Mouse (Mus musculus) retina, postnatal 7 days (tissue): ENCODE measurements around the gene Itfg2.
"Not testable (repeated sequence)": the region's sequence is repeated elsewhere in the genome, so short reads cannot be mapped to it uniquely, and the experiment has no call there.

ENCODE experiments used
- DNase-seq: peaks from one replicate; pipeline ENCODE4 v3.0.0-alpha.2; 2012; ENCODE audit warnings: low read depth, low spot score

The Itfg2 gene

DNA sequence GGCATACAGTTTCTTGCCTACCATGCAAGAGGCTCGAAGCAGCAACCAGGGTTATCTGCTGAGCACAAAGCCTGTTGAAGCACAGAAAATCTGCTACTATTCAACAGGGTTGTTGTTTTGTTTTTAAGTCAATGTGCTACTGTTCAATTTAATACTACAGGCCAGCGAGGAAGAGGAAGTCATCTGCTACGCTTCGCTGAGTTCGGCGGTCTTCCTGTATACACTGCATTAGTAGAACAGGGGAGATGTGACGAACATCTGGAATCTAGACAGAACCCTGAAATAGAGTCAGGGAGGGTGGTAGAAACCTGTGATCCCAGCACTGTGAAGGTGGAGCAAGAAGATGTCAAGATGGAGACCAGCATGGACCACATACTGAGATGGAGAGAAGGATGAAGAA, 41.0 kb downstream of the Itfg2 start:
- no peak for DNase-seq

GRCm38 (mm10) chr6:128381254-128381653, 43.5 kb downstream of the Itfg2 start:
- DNase-seq = no peak

DNA sequence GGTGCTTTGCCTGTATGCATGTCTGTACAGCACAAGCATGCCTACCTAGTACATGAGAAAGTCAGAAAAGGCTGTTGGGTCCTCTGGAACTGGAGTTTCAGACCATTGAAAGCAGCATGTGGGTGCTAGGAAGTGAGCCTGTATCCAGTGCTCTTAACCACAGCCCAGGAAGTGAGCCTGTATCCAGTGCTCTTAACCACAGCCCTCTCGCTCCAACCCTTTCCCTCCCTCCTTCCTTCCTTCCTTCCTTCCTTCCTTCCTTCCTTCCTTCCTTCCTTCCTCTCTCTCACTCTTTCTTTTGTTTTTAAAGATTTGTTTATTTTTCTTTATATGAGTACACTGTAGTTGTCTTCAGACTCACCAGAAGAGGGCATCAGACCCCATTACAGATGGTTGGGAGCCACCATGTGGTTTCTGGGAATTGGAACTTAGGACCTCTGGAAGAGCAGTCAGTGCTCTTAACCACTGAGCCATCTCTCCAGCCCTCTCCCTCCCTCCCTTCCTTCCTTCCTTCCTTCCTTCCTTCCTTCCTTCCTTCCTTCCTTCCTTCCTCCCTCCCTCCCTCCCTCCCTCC, 44.0 kb downstream of the Itfg2 start:
- not testable (repeated sequence) for DNase-seq

GRCm38 (mm10) chr6:128379636-128380035, 45.1 kb downstream of the Itfg2 start:
- no peak for DNase-seq

DNA sequence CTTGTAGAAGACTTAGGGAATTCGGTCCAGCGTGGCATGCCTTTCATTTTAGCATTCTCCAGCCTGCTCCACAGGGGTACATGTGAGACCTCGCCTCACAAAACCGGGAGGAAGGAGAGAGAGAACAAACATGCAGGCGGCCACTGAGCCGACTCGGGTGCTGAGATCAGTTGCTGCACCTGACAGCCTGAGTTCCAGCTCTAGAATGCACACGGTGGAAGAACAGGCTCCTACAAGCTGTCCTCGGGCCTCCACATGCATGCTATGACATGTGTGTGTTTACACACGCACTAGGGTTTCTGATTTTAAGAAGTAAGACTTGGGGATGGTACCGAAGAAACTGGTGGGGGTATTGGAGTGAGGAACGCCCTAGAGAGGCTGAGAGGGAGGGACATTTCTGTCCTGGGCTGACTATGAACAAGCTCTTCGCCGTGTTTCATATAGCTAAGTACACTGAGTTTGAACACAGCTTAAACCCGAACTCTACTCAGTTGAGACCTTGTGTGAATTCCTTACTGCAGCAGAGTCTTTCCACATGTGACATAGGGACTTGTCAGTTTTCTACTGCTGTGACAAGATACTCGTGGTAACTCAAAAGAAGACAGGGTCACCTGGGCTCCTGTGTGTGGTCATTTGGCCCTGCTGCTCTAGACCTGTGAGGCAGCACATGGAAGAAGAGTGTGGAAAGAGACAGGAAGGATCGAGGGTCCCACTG, 48.2 kb downstream of the Itfg2 start:
- no peak for DNase-seq

GRCm38 (mm10) chr6:128375192-128375591, 49.5 kb downstream of the Itfg2 start, which contains the start of the genes Tex52 and Gm44596:
Tex52 (plus strand) TSS chr6:128375456.
Gm44596 (plus strand) TSS chr6:128375503.
- DNase-seq = no peak

DNA sequence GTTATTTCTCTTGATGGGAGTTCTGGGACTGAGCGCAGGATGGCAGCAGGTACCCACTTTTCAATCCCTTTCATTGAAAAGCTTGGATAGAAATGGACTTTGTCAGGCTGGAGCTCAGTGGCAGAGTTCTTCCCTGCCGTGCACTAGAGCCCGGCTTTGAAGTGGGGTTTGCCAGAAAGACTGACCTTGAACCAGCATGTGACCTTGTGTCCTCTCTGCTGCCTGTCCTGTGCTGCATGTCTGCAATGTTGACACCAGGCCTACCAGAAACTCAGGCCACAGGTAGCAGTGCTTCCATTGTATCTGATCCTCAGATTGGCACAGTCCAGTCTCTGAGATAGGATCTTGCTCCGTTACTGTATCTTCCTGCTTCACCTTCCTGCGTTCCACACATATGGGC, 54.7 kb downstream of the Itfg2 start:
- DNase-seq = no peak

DNA sequence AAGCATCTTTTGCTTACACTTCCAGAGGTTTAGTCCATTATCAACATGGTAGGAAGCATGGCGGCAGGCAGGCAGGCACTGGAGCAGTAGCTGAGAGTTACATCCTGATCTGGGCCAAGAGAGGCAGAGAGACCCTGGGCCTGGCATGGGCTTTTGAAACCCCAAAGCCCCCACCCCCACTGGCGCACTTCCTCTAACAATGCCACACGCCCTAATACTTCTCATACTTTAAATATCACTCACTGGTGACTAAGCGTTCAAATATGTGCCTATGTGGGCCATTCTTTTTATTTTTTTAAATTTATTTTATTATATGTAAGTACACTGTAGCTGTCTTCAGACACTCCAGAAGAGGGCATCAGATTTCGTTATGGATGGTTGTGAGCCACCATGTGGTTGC, 58.3 kb downstream of the Itfg2 start:
- no peak for DNase-seq

DNA sequence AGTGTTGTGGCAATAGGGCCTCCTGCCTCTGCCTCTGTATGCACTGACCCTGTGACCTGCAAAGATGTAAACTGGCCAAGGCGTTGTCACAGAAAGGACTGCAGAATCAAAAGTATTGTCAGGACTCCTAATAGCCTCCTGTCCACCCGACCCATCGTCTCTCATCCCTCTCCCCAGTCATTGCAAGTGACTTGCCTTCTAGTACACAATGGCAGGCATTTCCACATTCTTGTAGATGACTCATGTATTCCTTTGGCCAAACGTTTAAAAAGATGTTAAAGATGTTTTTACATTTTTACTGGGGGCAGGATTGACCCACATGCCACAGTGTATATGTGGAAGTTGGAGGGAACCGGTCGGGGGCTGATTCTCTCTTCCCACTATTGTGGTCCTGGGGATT, 60.0 kb downstream of the Itfg2 start:
- no peak for DNase-seq

GRCm38 (mm10) chr6:128363007-128363825, 61.5 kb downstream of the Itfg2 start:
- no peak for DNase-seq

- peak; percentile 60 for DNase-seq
Measured at GRCm38 (mm10) chr6:128362381-128363006, 62.2 kb downstream of the Itfg2 start, which contains the start of the genes Rhno1 and Foxm1. Rhno1 (minus strand) TSS chr6:128362911. Foxm1 (plus strand) TSS chr6:128362967.

DNA sequence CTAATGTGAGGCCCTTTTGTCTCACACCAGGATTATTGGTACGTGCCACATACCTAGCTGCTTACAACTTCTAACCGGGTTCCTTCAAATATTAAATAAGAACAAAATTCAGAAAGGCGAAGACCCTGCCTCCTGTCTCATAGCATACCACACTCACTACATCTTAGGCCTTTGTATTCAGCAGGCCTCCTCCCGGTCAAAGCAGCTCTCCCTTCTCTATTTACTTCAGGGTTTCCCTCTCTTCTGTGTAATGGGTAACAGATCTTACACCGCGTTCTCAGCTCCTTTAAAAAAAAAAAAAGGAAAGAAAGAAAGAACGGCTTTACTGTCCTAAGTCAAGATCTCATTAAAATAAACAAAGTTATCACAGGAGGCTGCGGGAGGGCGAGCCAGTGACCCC, 62.8 kb downstream of the Itfg2 start:
- no peak for DNase-seq
